Mouse (Mus musculus): ENCODE data around the gene Flna. TPM values are rescaled to one million over a fixed set of nuclear protein-coding genes. Genes with fewer than 3 reads are reported as not detected.

The Flna gene
- polyA plus RNA-seq, 1 experiment = 49.6 TPM

- H3K4me3 ChIP-seq (ENCODE audit: control insufficient read depth, low read depth, low read length) = peak overlapping the region; percentile 84
- TF ChIP-seq CTCF (IDR thresholded peaks at IDR 0.05; ENCODE audit: control insufficient read depth, insufficient read depth, insufficient replicate concordance, low read depth, low read length) = no peak
- no peak for TF ChIP-seq POLR2A (IDR thresholded peaks at IDR 0.05; ENCODE audit: control insufficient read depth, low read depth, low read length)
- peaks cover 4% of the 10 kb centered on the region for H3K4me1 ChIP-seq (ENCODE audit: control insufficient read depth, insufficient read depth, low read length)
- no peaks in the 10 kb centered on the region for H3K36me3 ChIP-seq (ENCODE audit: control insufficient read depth, insufficient read depth, low read length)
- H3K27ac ChIP-seq (ENCODE audit: control insufficient read depth, insufficient read depth, low read depth, low read length) = peak overlapping the region; percentile 75
- no peaks in the 10 kb centered on the region for H3K27me3 ChIP-seq (ENCODE audit: control insufficient read depth, insufficient read depth, low read length)
Measured at GRCm38 (mm10) chrX:74245687-74246086, 3.9 kb downstream of the Flna start.

- TF ChIP-seq POLR2A (IDR thresholded peaks at IDR 0.05; ENCODE audit: control insufficient read depth, low read depth, low read length) (no peak), CTCF (IDR thresholded peaks at IDR 0.05; ENCODE audit: control insufficient read depth, insufficient read depth, insufficient replicate concordance, low read depth, low read length) (no peak)
- peak overlapping the region; percentile 18; the same call in 1 of the 2 replicates for H3K4me3 ChIP-seq (ENCODE audit: control insufficient read depth, low read depth, low read length)
- no peaks in the 10 kb centered on the region for H3K36me3 ChIP-seq (ENCODE audit: control insufficient read depth, insufficient read depth, low read length)
- 0 out of 2 replicates have a peak overlapping the region, but pooled peaks have one; percentile 8 for H3K27ac ChIP-seq (ENCODE audit: control insufficient read depth, insufficient read depth, low read depth, low read length)
- H3K27me3 ChIP-seq (ENCODE audit: control insufficient read depth, insufficient read depth, low read length) = no peaks in the 10 kb centered on the region
- peaks cover 4% of the 10 kb centered on the region for H3K4me1 ChIP-seq (ENCODE audit: control insufficient read depth, insufficient read depth, low read length)
Measured at GRCm38 (mm10) chrX:74245107-74245506, 4.5 kb downstream of the Flna start.

- no peaks in the 10 kb centered on the region for H3K36me3 ChIP-seq (ENCODE audit: control insufficient read depth, insufficient read depth, low read length)
- H3K4me1 ChIP-seq (ENCODE audit: control insufficient read depth, insufficient read depth, low read length) = peaks cover 4% of the 10 kb centered on the region
- peak overlapping the region; percentile 32; the same call in 1 of the 2 replicates for H3K27ac ChIP-seq (ENCODE audit: control insufficient read depth, insufficient read depth, low read depth, low read length)
- no peaks in the 10 kb centered on the region for H3K27me3 ChIP-seq (ENCODE audit: control insufficient read depth, insufficient read depth, low read length)
- H3K4me3 ChIP-seq (ENCODE audit: control insufficient read depth, low read depth, low read length) = no peak overlapping the region
- TF ChIP-seq POLR2A (IDR thresholded peaks at IDR 0.05; ENCODE audit: control insufficient read depth, low read depth, low read length) = no peak
- no peak for TF ChIP-seq CTCF (IDR thresholded peaks at IDR 0.05; ENCODE audit: control insufficient read depth, insufficient read depth, insufficient replicate concordance, low read depth, low read length)
Measured at GRCm38 (mm10) chrX:74244614-74245083, 5.0 kb downstream of the Flna start.

- peaks cover 2% of the 10 kb centered on the region; the same call in 1 of the 2 replicates for H3K4me1 ChIP-seq (ENCODE audit: control insufficient read depth, insufficient read depth, low read length)
- H3K27ac ChIP-seq (ENCODE audit: control insufficient read depth, insufficient read depth, low read depth, low read length) = no peak overlapping the region
- no peaks in the 10 kb centered on the region for H3K36me3 ChIP-seq (ENCODE audit: control insufficient read depth, insufficient read depth, low read length)
- H3K27me3 ChIP-seq (ENCODE audit: control insufficient read depth, insufficient read depth, low read length) = no peaks in the 10 kb centered on the region
- no peak for TF ChIP-seq CTCF (IDR thresholded peaks at IDR 0.05; ENCODE audit: control insufficient read depth, insufficient read depth, insufficient replicate concordance, low read depth, low read length)
- no peak for TF ChIP-seq POLR2A (IDR thresholded peaks at IDR 0.05; ENCODE audit: control insufficient read depth, low read depth, low read length)
- H3K4me3 ChIP-seq (ENCODE audit: control insufficient read depth, low read depth, low read length) = no peak overlapping the region; the same call in 1 of the 2 replicates
Measured at GRCm38 (mm10) chrX:74243807-74244206, 5.8 kb downstream of the Flna start.

GRCm38 (mm10) chrX:74243396-74243795 lies 6.2 kb downstream of the Flna start:
- H3K4me1 ChIP-seq (ENCODE audit: control insufficient read depth, insufficient read depth, low read length) = peaks cover 2% of the 10 kb centered on the region; the same call in 1 of the 2 replicates
- no peaks in the 10 kb centered on the region for H3K36me3 ChIP-seq (ENCODE audit: control insufficient read depth, insufficient read depth, low read length)
- TF ChIP-seq CTCF (IDR thresholded peaks at IDR 0.05; ENCODE audit: control insufficient read depth, insufficient read depth, insufficient replicate concordance, low read depth, low read length) (no peak), POLR2A (IDR thresholded peaks at IDR 0.05; ENCODE audit: control insufficient read depth, low read depth, low read length) (no peak)
- no peaks in the 10 kb centered on the region for H3K27me3 ChIP-seq (ENCODE audit: control insufficient read depth, insufficient read depth, low read length)
- H3K27ac ChIP-seq (ENCODE audit: control insufficient read depth, insufficient read depth, low read depth, low read length) = no peak overlapping the region
- no peak overlapping the region for H3K4me3 ChIP-seq (ENCODE audit: control insufficient read depth, low read depth, low read length)

GRCm38 (mm10) chrX:74240332-74240731 lies 9.3 kb downstream of the Flna start:
- Histone ChIP-seq H3K4me1 (ENCODE audit: control insufficient read depth, insufficient read depth, low read length) (0 out of 2 replicates have a peak, but pooled peaks cover 2% of the 10 kb centered on the region), H3K27me3 (ENCODE audit: control insufficient read depth, insufficient read depth, low read length) (no peaks in the 10 kb centered on the region), H3K27ac (ENCODE audit: control insufficient read depth, insufficient read depth, low read depth, low read length) (no peak overlapping the region), H3K4me3 (ENCODE audit: control insufficient read depth, low read depth, low read length) (no peak overlapping the region), H3K36me3 (ENCODE audit: control insufficient read depth, insufficient read depth, low read length) (no peaks in the 10 kb centered on the region)
- no peak for TF ChIP-seq POLR2A (IDR thresholded peaks at IDR 0.05; ENCODE audit: control insufficient read depth, low read depth, low read length)
- TF ChIP-seq CTCF (IDR thresholded peaks at IDR 0.05; ENCODE audit: control insufficient read depth, insufficient read depth, insufficient replicate concordance, low read depth, low read length) = no peak

- H3K27me3 ChIP-seq (ENCODE audit: control insufficient read depth, insufficient read depth, low read length) = no peaks in the 10 kb centered on the region
- H3K4me3 ChIP-seq (ENCODE audit: control insufficient read depth, low read depth, low read length) = no peak overlapping the region
- H3K27ac ChIP-seq (ENCODE audit: control insufficient read depth, insufficient read depth, low read depth, low read length) = no peak overlapping the region
- H3K4me1 ChIP-seq (ENCODE audit: control insufficient read depth, insufficient read depth, low read length) = no peaks in the 10 kb centered on the region
- TF ChIP-seq CTCF (IDR thresholded peaks at IDR 0.05; ENCODE audit: control insufficient read depth, insufficient read depth, insufficient replicate concordance, low read depth, low read length) (no peak), POLR2A (IDR thresholded peaks at IDR 0.05; ENCODE audit: control insufficient read depth, low read depth, low read length) (no peak)
- H3K36me3 ChIP-seq (ENCODE audit: control insufficient read depth, insufficient read depth, low read length) = no peaks in the 10 kb centered on the region
Measured at GRCm38 (mm10) chrX:74233196-74233595, 16.4 kb downstream of the Flna start.
